Mouse (Mus musculus) stomach, postnatal 0 days (tissue): Measurements from ENCODE around the gene Pkd1.

Source experiments
- CTCF ChIP-seq: IDR thresholded peaks from 2 replicates; pipeline ENCODE4 v1.5.1; 2016; ENCODE audit warnings: antibody characterized with exemption, low read depth, mild to moderate bottlenecking, moderate library complexity
- EP300 ChIP-seq: optimal IDR thresholded peaks from 2 replicates; pipeline ENCODE3; 2016; ENCODE audit warnings: antibody characterized with exemption

DNA sequence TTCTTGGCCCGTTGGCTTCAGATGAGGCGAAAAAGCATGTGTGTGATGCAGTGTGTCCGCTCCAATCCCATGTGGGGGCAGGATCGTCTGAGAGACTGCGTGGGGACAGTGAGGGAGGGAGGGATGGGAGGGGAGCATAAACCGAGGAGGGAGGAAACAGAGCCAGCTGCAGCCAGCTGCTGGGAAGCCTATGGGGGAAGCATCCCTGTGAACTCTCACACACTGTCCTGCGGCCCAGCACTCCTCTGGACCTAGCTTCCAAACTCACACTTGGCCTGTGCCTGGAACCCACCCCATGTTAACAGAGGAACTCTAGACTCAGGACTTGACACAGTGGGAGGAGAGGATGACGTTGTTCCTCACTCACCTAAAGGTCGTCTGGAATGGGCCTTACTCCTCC is 89.2 kb downstream of the Pkd1 start:
- TF ChIP-seq CTCF = no peak
- TF ChIP-seq EP300 = no peak
